Mouse (Mus musculus): Measurements from ENCODE around the gene Gm10413. TPM values are rescaled to one million over a fixed set of nuclear protein-coding genes. Genes with fewer than 3 reads are reported as not detected.
"Not testable (repeated sequence)": the region's sequence is repeated elsewhere in the genome, so short reads cannot be mapped to it uniquely, and the experiment has no call there.

Gm10413 gene
- total RNA-seq (2014; fragmentation: Nextera tagmentation) (not detected in 2 replicates), total RNA-seq (2017) (not detected in 2 replicates), polyA plus RNA-seq (2012) (not detected in 2 replicates)

- H3K36me3 ChIP-seq (replicated peaks); H3K4me1 ChIP-seq (ENCODE audit: insufficient read depth, low read depth, low read length); ATAC-seq (ENCODE audit: extremely low read depth, insufficient number of reproducible peaks, low FRiP score, poor library complexity, severe bottlenecking); H3K9me3 ChIP-seq (replicated peaks); H3K27me3 ChIP-seq (ENCODE audit: insufficient read depth, low read length); H3K4me3 ChIP-seq (ENCODE audit: low read depth, low read length); DNase-seq (ENCODE audit: low spot score): not testable (repeated sequence)
These were observed at the start of gene Gm10413 for GRCm38 (mm10) chr14:3394793-3395192. Gm10413 (plus strand) TSS chr14:3395093.

GRCm38 (mm10) chr14:3412314-3412713, 17.4 kb downstream of the Gm10413 start, which contains the start of gene Gm10409:
Gm10409 (plus strand) TSS chr14:3412614.
- not testable (repeated sequence) for H3K36me3 ChIP-seq (replicated peaks); H3K27me3 ChIP-seq (ENCODE audit: insufficient read depth, low read length); DNase-seq (ENCODE audit: low spot score); H3K4me1 ChIP-seq (ENCODE audit: insufficient read depth, low read depth, low read length); H3K4me3 ChIP-seq (ENCODE audit: low read depth, low read length); ATAC-seq (ENCODE audit: extremely low read depth, insufficient number of reproducible peaks, low FRiP score, poor library complexity, severe bottlenecking); H3K9me3 ChIP-seq (replicated peaks)

GRCm38 (mm10) chr14:3427803-3428202, 32.9 kb downstream of the Gm10413 start, which contains the start of gene Gm3005:
Gm3005 (plus strand) TSS chr14:3428103.
- DNase-seq (ENCODE audit: low spot score); H3K4me3 ChIP-seq (ENCODE audit: low read depth, low read length); ATAC-seq (ENCODE audit: extremely low read depth, insufficient number of reproducible peaks, low FRiP score, poor library complexity, severe bottlenecking); H3K4me1 ChIP-seq (ENCODE audit: insufficient read depth, low read depth, low read length); H3K27me3 ChIP-seq (ENCODE audit: insufficient read depth, low read length); H3K36me3 ChIP-seq (replicated peaks); H3K9me3 ChIP-seq (replicated peaks): not testable (repeated sequence)

- DNase-seq (ENCODE audit: low spot score); H3K9me3 ChIP-seq (replicated peaks); ATAC-seq (ENCODE audit: extremely low read depth, insufficient number of reproducible peaks, low FRiP score, poor library complexity, severe bottlenecking); H3K36me3 ChIP-seq (replicated peaks); H3K4me1 ChIP-seq (ENCODE audit: insufficient read depth, low read depth, low read length); H3K4me3 ChIP-seq (ENCODE audit: low read depth, low read length); H3K27me3 ChIP-seq (ENCODE audit: insufficient read depth, low read length): not testable (repeated sequence)
These were observed 54.2 kb downstream of the Gm10413 start, which contains the start of gene Gm10408 for GRCm38 (mm10) chr14:3449079-3449478. Gm10408 (plus strand) TSS chr14:3449379.

Other genes starting within 250 kb of the Gm10413 start
- gene Gm5795, start 206.8 kb upstream of the Gm10413 start, total RNA-seq (2014; fragmentation: Nextera tagmentation), result not detected in 2 replicates
- 0.52 and 0.71 TPM in 2 replicates for gene Gm5795, start 206.8 kb upstream of the Gm10413 start, total RNA-seq (2017)
- gene Gm5795, start 206.8 kb upstream of the Gm10413 start, polyA plus RNA-seq (2012), result not detected in 2 replicates
- not detected in 2 replicates for gene D830030K20Rik, start 186.6 kb upstream of the Gm10413 start, total RNA-seq (2014; fragmentation: Nextera tagmentation)
- 0.64 and 0.82 TPM in 2 replicates for gene D830030K20Rik, start 186.6 kb upstream of the Gm10413 start, total RNA-seq (2017)
- not detected in 2 replicates for gene D830030K20Rik, start 186.6 kb upstream of the Gm10413 start, polyA plus RNA-seq (2012)
- not detected in 2 replicates for gene Gm2956, start 62.5 kb upstream of the Gm10413 start, total RNA-seq (2014; fragmentation: Nextera tagmentation)
- gene Gm2956, start 62.5 kb upstream of the Gm10413 start, total RNA-seq (2017), result not detected in 2 replicates
- gene Gm2956, start 62.5 kb upstream of the Gm10413 start, polyA plus RNA-seq (2012), result not detected in 2 replicates
- not detected in 2 replicates for gene Gm10409, start 17.5 kb downstream of the Gm10413 start, total RNA-seq (2014; fragmentation: Nextera tagmentation)
- not detected in 2 replicates for gene Gm10409, start 17.5 kb downstream of the Gm10413 start, total RNA-seq (2017)
- not detected in 2 replicates for gene Gm10409, start 17.5 kb downstream of the Gm10413 start, polyA plus RNA-seq (2012)
- not detected in 2 replicates for gene Gm3005, start 33.0 kb downstream of the Gm10413 start, total RNA-seq (2014; fragmentation: Nextera tagmentation)
- not detected in 2 replicates for gene Gm3005, start 33.0 kb downstream of the Gm10413 start, total RNA-seq (2017)
- gene Gm3005, start 33.0 kb downstream of the Gm10413 start, polyA plus RNA-seq (2012), result not detected in 2 replicates
- gene Gm10408, start 54.3 kb downstream of the Gm10413 start, total RNA-seq (2014; fragmentation: Nextera tagmentation), result not detected in 2 replicates
- gene Gm10408, start 54.3 kb downstream of the Gm10413 start, total RNA-seq (2017), result not detected in 2 replicates
- gene Gm10408, start 54.3 kb downstream of the Gm10413 start, polyA plus RNA-seq (2012), result not detected in 2 replicates
- not detected in 2 replicates for gene Gm3012, start 239.4 kb downstream of the Gm10413 start, total RNA-seq (2014; fragmentation: Nextera tagmentation)
- not detected in 2 replicates for gene Gm3012, start 239.4 kb downstream of the Gm10413 start, total RNA-seq (2017)
- gene Gm3012, start 239.4 kb downstream of the Gm10413 start, polyA plus RNA-seq (2012), result not detected in 2 replicates